Mouse (Mus musculus): ENCODE measurements around the gene Sumo3.

GRCm38 (mm10) chr10:77606855-77607254 is 958 bp downstream of the Sumo3 start:
- TF ChIP-seq CTCF (IDR thresholded peaks at IDR 0.05; ENCODE audit: control insufficient read depth, insufficient read depth, insufficient read length) (no peak), USF1 (IDR thresholded peaks at IDR 0.05; ENCODE audit: low read depth) (no peak), MAX (IDR thresholded peaks at IDR 0.05) (no peak), FOSL1 (IDR thresholded peaks at IDR 0.05; ENCODE audit: insufficient read depth, low read length, poor library complexity, severe bottlenecking) (no peak)
